Comparison of ENCODE assay signal across 8 mouse cellular contexts in genomic region chr5:23674829-23675498, GRCm38 (mm10). TPM values are rescaled to one million over a fixed set of nuclear protein-coding genes. Genes with fewer than 3 reads are reported as not detected.
DNase-seq lines count a peak whose midpoint lies in the region; ATAC-seq and TF ChIP-seq lines count a peak whose summit lies in the region.

No protein-coding gene starts in this region.

- H3K4me1 ChIP-seq in E14TG2a.4 (replicated peaks; ENCODE audit: low read depth, low read length) = peaks cover 41% of the 10 kb centered on the region
- H3K4me1 ChIP-seq in forebrain, embryonic 14.5 days (ENCODE audit: control insufficient read depth, insufficient read depth, low read length) = no peaks in the 10 kb centered on the region
- peaks cover 14% of the 10 kb centered on the region for H3K4me1 ChIP-seq in lung, embryonic 15.5 days

- intact Hi-C loops in heart, postnatal 14 days (cut with DNase I) = loop anchor here (2.0 to 5.0 kb wide), 2 partner anchors 37 to 84 kb away; no protein-coding TSS in a partner anchor

- H3K36me3 ChIP-seq in E14TG2a.4 (ENCODE audit: insufficient read depth, low read length) = no peaks in the 10 kb centered on the region
- no peaks in the 10 kb centered on the region for H3K36me3 ChIP-seq in forebrain, embryonic 14.5 days (ENCODE audit: control insufficient read depth, insufficient read depth, low read length)
- no peaks in the 10 kb centered on the region for H3K36me3 ChIP-seq in lung, embryonic 15.5 days

- peak overlapping the region; percentile 84 for H3K9ac ChIP-seq in forebrain, embryonic 14.5 days (ENCODE audit: low read length)
- peak overlapping the region; percentile 74 for H3K9ac ChIP-seq in lung, embryonic 15.5 days

- peak; percentile 72 for ATAC-seq in forebrain, embryonic 14.5 days
- ATAC-seq in lung, embryonic 15.5 days (ENCODE audit: borderline replicate concordance, extremely low read depth, low FRiP score, low TSS enrichment) = peak; percentile 58

- peak overlapping the region; percentile 89 for H3K4me2 ChIP-seq in forebrain, embryonic 14.5 days (ENCODE audit: low read length)
- H3K4me2 ChIP-seq in lung, embryonic 15.5 days = peak overlapping the region; percentile 98

- peaks cover 6% of the 10 kb centered on the region for H3K27me3 ChIP-seq in E14TG2a.4 (ENCODE audit: insufficient read depth, low read length)
- H3K27me3 ChIP-seq in forebrain, embryonic 14.5 days (replicated peaks; ENCODE audit: control insufficient read depth, insufficient read depth, low read length) = no peaks in the 10 kb centered on the region
- H3K27me3 ChIP-seq in lung, embryonic 15.5 days = no peaks in the 10 kb centered on the region

- TF ChIP-seq CTCF in E14TG2a.4 (conservative IDR thresholded peaks at IDR 0.05; ENCODE audit: low read length) = no peak
- peak; percentile 55 for TF ChIP-seq CTCF in layer of hippocampus, adult 2 months (conservative IDR thresholded peaks at IDR 0.05)

- peak; percentile 25 for DNase-seq in c-Kit-positive CD71-positive TER-119-negative erythroid progenitor cells, embryonic 14.5 days (ENCODE audit: low read depth)
- peak; percentile 79 for DNase-seq in forebrain, embryonic 14.5 days (ENCODE audit: low spot score)
- peak; percentile 62 to 67 for DNase-seq in heart, postnatal 14 days
- peak; percentile 50 to 57 for DNase-seq in layer of hippocampus, adult 2 months (ENCODE audit: low spot score in 2 of 2)
- DNase-seq in ovary, adult 18-20 months (ENCODE audit: low spot score) = peak; percentile 44
- peak; percentile 43 for DNase-seq in thymus, postnatal 0 days (ENCODE audit: low spot score)

- no peaks in the 10 kb centered on the region for H3K9me3 ChIP-seq in E14TG2a.4 (ENCODE audit: low read length)
- no peaks in the 10 kb centered on the region for H3K9me3 ChIP-seq in forebrain, embryonic 14.5 days (replicated peaks; ENCODE audit: control insufficient read depth, low read length)
- no peaks in the 10 kb centered on the region for H3K9me3 ChIP-seq in lung, embryonic 15.5 days

- peak overlapping the region; percentile 98 for H3K4me3 ChIP-seq in E14TG2a.4 (replicated peaks; ENCODE audit: low read length)
- peak overlapping the region; percentile 96 for H3K4me3 ChIP-seq in forebrain, embryonic 14.5 days (ENCODE audit: low read depth, low read length)
- peak overlapping the region; percentile 85 for H3K4me3 ChIP-seq in layer of hippocampus, adult 2 months
- peak overlapping the region; percentile 96 for H3K4me3 ChIP-seq in lung, embryonic 15.5 days

- under 1% methylated on average over 61 of the region's 61 CpGs for WGBS in forebrain, embryonic 14.5 days
- under 1% methylated on average over 56 of the region's 61 CpGs for WGBS in lung, embryonic 15.5 days

- peak overlapping the region; percentile 72; the same call in 1 of the 2 replicates for H3K27ac ChIP-seq in forebrain, embryonic 14.5 days (ENCODE audit: low read depth, low read length)
- H3K27ac ChIP-seq in layer of hippocampus, adult 2 months = peak overlapping the region; percentile 83; the same call in 1 of the 2 replicates
- peak overlapping the region; percentile 56 for H3K27ac ChIP-seq in lung, embryonic 15.5 days

RNA-seq across cellular contexts. Expression of gene Srpk2, which starts 9.5 kb away (rescaled TPM):
- 98.4 and 102 TPM in 2 replicates for polyA plus RNA-seq in forebrain, embryonic 14.5 days (2014; fragmentation: Nextera tagmentation; extraction: Ambion mirVana)
- total RNA-seq in heart, postnatal 14 days (2021) = 10 to 100 TPM; 40.7 to 44.6 TPM
- 100 to 1,000 TPM; 142 to 155 TPM for total RNA-seq in layer of hippocampus, adult 2 months (2021)
- 37.0 and 39.8 TPM in 2 replicates for polyA plus RNA-seq in lung, embryonic 15.5 days (2015; fragmentation: Nextera tagmentation; extraction: Ambion mirVana)
- 48.3 and 56.4 TPM in 2 replicates for polyA plus RNA-seq in thymus, postnatal 0 days (2015; fragmentation: Nextera tagmentation; extraction: Ambion mirVana)

Comparison
In these comparisons a context has a peak if more than half of its experiments do, and no peak if none do; other contexts are left out.
1. Peak in every context shown above with its lines: DNase-seq, ATAC-seq, H3K4me3 ChIP-seq and H3K27ac ChIP-seq.
2. DNase-seq: peak in every context shown above with its lines; median percentile 79 in forebrain, embryonic 14.5 days; 64 in heart, postnatal 14 days; 54 in layer of hippocampus, adult 2 months; 44 in ovary, adult 18-20 months; 43 in thymus, postnatal 0 days; 25 in c-Kit-positive CD71-positive TER-119-negative erythroid progenitor cells, embryonic 14.5 days.